ENCODE assay signal across 8 mouse cellular contexts in the genomic region with DNA sequence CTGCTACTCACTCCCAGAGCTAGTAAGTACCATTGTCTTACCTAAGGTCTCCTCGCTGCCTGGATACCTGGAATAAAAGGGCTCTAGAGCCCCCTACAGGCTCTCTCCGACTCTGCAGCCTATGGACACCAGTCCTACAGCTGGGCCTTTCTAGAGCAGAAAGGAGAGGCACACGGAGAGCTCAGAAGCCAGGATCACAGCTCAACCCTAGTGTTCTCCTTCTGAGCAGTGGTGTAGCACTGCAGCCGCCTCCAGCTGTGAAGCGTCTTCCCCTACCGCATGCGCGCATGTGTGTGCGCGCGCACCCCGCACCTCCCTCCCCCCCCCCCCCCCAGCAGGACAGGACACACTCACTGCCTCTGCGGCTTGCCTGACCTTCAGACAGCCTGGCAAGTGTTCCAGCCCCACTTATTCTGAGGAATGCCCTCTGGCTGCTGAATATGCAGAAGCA.
DNase-seq lines count a peak whose midpoint lies in the region; ATAC-seq and TF ChIP-seq lines count a peak whose summit lies in the region.

No protein-coding gene starts in this region.

- intact Hi-C loops in heart, postnatal 10 days (cut with DNase I), result loop anchor here (1.0 to 2.0 kb wide), 2 partner anchors 181 to 300 kb away; no protein-coding TSS in a partner anchor

- H3K27ac ChIP-seq in ES-Bruce4 (ENCODE audit: insufficient read depth, low read length), result no peak overlapping the region
- no peak overlapping the region for H3K27ac ChIP-seq in forebrain, embryonic 12.5 days
- no peak overlapping the region for H3K27ac ChIP-seq in liver, embryonic 13.5 days
- peak overlapping the region; percentile 41; the same call in 1 of the 2 replicates for H3K27ac ChIP-seq in neural tube, embryonic 15.5 days (replicated peaks)

- H3K4me3 ChIP-seq in ES-Bruce4 (ENCODE audit: low read depth, low read length), result no peak overlapping the region
- H3K4me3 ChIP-seq in forebrain, embryonic 12.5 days (replicated peaks), result peak overlapping the region; percentile 28
- no peak overlapping the region for H3K4me3 ChIP-seq in liver, embryonic 13.5 days (replicated peaks)
- peak overlapping the region; percentile 26 for H3K4me3 ChIP-seq in neural tube, embryonic 15.5 days (replicated peaks)

- TF ChIP-seq CTCF in ES-Bruce4 (IDR thresholded peaks at IDR 0.05; ENCODE audit: low read depth, low read length), result peak; percentile 59

- 5% methylated on average over 9 of the region's 13 CpGs for WGBS in forebrain, embryonic 12.5 days
- 12% methylated on average over 12 of the region's 13 CpGs for WGBS in liver, embryonic 13.5 days (ENCODE audit: insufficient replicate concordance)
- 0% methylated on average over 8 of the region's 13 CpGs for WGBS in neural tube, embryonic 15.5 days

- H3K36me3 ChIP-seq in ES-Bruce4 (ENCODE audit: control insufficient read depth, insufficient read depth, low read length, poor library complexity, severe bottlenecking), result no peaks in the 10 kb centered on the region
- H3K36me3 ChIP-seq in forebrain, embryonic 12.5 days (replicated peaks), result no peaks in the 10 kb centered on the region
- no peaks in the 10 kb centered on the region for H3K36me3 ChIP-seq in liver, embryonic 13.5 days
- no peaks in the 10 kb centered on the region for H3K36me3 ChIP-seq in neural tube, embryonic 15.5 days

- H3K9ac ChIP-seq in ES-Bruce4 (ENCODE audit: low read depth, poor library complexity, severe bottlenecking), result no peak overlapping the region
- H3K9ac ChIP-seq in forebrain, embryonic 12.5 days, result 0 out of 2 replicates have a peak overlapping the region, but pooled peaks have one; percentile 29
- no peak overlapping the region for H3K9ac ChIP-seq in liver, embryonic 13.5 days
- H3K9ac ChIP-seq in neural tube, embryonic 15.5 days (replicated peaks), result 0 out of 2 replicates have a peak overlapping the region, but pooled peaks have one; percentile 8

- TF ChIP-seq POLR2A in ES-Bruce4 (IDR thresholded peaks at IDR 0.05; ENCODE audit: insufficient read depth, low read length), result no peak

- H3K4me2 ChIP-seq in forebrain, embryonic 12.5 days, result peak overlapping the region; percentile 51
- H3K4me2 ChIP-seq in liver, embryonic 13.5 days, result peak overlapping the region; percentile 26; the same call in 1 of the 2 replicates
- H3K4me2 ChIP-seq in neural tube, embryonic 15.5 days, result peak overlapping the region; percentile 54

- TF ChIP-seq EP300 in ES-Bruce4 (IDR thresholded peaks at IDR 0.05; ENCODE audit: insufficient read depth, low read depth, low read length), result no peak

- H3K27me3 ChIP-seq in ES-Bruce4 (ENCODE audit: control insufficient read depth, insufficient read depth, low read length, poor library complexity, severe bottlenecking), result no peaks in the 10 kb centered on the region
- H3K27me3 ChIP-seq in forebrain, embryonic 12.5 days, result peaks cover 36% of the 10 kb centered on the region
- no peaks in the 10 kb centered on the region for H3K27me3 ChIP-seq in liver, embryonic 13.5 days
- 0 out of 2 replicates have a peak, but pooled peaks cover 6% of the 10 kb centered on the region for H3K27me3 ChIP-seq in neural tube, embryonic 15.5 days (replicated peaks)

- H3K9me3 ChIP-seq in ES-Bruce4 (replicated peaks; ENCODE audit: control insufficient read depth, insufficient read depth, low read length, poor library complexity, severe bottlenecking), result no peaks in the 10 kb centered on the region
- no peaks in the 10 kb centered on the region for H3K9me3 ChIP-seq in forebrain, embryonic 12.5 days
- no peaks in the 10 kb centered on the region for H3K9me3 ChIP-seq in liver, embryonic 13.5 days (replicated peaks)
- H3K9me3 ChIP-seq in neural tube, embryonic 15.5 days (replicated peaks), result no peaks in the 10 kb centered on the region

- H3K4me1 ChIP-seq in ES-Bruce4 (ENCODE audit: control insufficient read depth, insufficient read depth, low read length), result peaks cover 2% of the 10 kb centered on the region
- peaks cover 10% of the 10 kb centered on the region for H3K4me1 ChIP-seq in forebrain, embryonic 12.5 days
- H3K4me1 ChIP-seq in liver, embryonic 13.5 days (replicated peaks), result no peaks in the 10 kb centered on the region
- H3K4me1 ChIP-seq in neural tube, embryonic 15.5 days, result peaks cover 8% of the 10 kb centered on the region; the same call in 1 of the 2 replicates

- peak; percentile 83 for ATAC-seq in forebrain, embryonic 12.5 days (ENCODE audit: low FRiP score)
- ATAC-seq in liver, embryonic 13.5 days (ENCODE audit: low read depth), result no peak
- peak; percentile 89 for ATAC-seq in neural tube, embryonic 15.5 days (ENCODE audit: low FRiP score)

- DNase-seq in c-Kit-positive CD71-positive TER-119-negative erythroid progenitor cells, embryonic 14.5 days (ENCODE audit: low read depth), result peak; percentile 8
- DNase-seq in heart, postnatal 10 days, result peak; percentile 81 to 82
- peak; percentile 79 to 83 for DNase-seq in kidney, postnatal 4 days
- peak; percentile 5 for DNase-seq in liver, embryonic 13.5 days
- DNase-seq in thymus, postnatal 36 days, result peak; percentile 36 to 38

Comparison
In these comparisons a context has a peak if more than half of its experiments do, and no peak if none do; other contexts are left out.
1. H3K4me3 ChIP-seq: peak in forebrain, embryonic 12.5 days (single experiment) and neural tube, embryonic 15.5 days (single experiment); none in ES-Bruce4 (single experiment) and liver, embryonic 13.5 days (single experiment).
2. H3K9ac ChIP-seq: peak in forebrain, embryonic 12.5 days (single experiment) and neural tube, embryonic 15.5 days (single experiment); none in ES-Bruce4 (single experiment) and liver, embryonic 13.5 days (single experiment).
3. DNase-seq: peak in every context shown above with its lines; median percentile 82 in heart, postnatal 10 days; 81 in kidney, postnatal 4 days; 37 in thymus, postnatal 36 days; 8 in c-Kit-positive CD71-positive TER-119-negative erythroid progenitor cells, embryonic 14.5 days; 5 in liver, embryonic 13.5 days.
4. Peak in every context shown above with its lines, with median percentiles within 50 percentile points of each other: H3K4me2 ChIP-seq.